Mouse (Mus musculus) CH12.LX (cell line): ENCODE results near the gene Taf15.

Experiments
- CTCF ChIP-seq, 2 experiments: IDR thresholded peaks in 1 of 2; conservative IDR thresholded peaks in 1 of 2; 2 replicates each; pipeline ENCODE4 v1.5.1; 2011 to 2012; ENCODE audit warnings: low read depth in 2 of 2, low read length in 2 of 2, improper control_type of control experiment in 1 of 2, inconsistent platforms in 1 of 2, mild to moderate bottlenecking in 1 of 2, moderate library complexity in 1 of 2
- ELF1 ChIP-seq: IDR thresholded peaks from 2 replicates; pipeline ENCODE4 v1.6.1; 2014; ENCODE audit warnings: low read depth, mild to moderate bottlenecking, inconsistent platforms, low read length, improper control_type of control experiment
- EP300 ChIP-seq: IDR thresholded peaks from 2 replicates; pipeline ENCODE4 v1.6.1; 2011; ENCODE audit warnings: low read length, improper control_type of control experiment
- MAX ChIP-seq: IDR thresholded peaks from 2 replicates; pipeline ENCODE4 v1.6.1; 2011; ENCODE audit warnings: low read length, improper control_type of control experiment
- MAZ ChIP-seq: IDR thresholded peaks from 2 replicates; pipeline ENCODE4 v1.6.1; 2012; ENCODE audit warnings: low read depth, mild to moderate bottlenecking, inconsistent platforms, low read length, improper control_type of control experiment, moderate library complexity
- POLR2A ChIP-seq: IDR thresholded peaks from 2 replicates; pipeline ENCODE4 v1.6.1; 2011; ENCODE audit warnings: low read depth, mild to moderate bottlenecking, improper control_type of control experiment, low read length
- TBP ChIP-seq: conservative IDR thresholded peaks from 2 replicates; pipeline ENCODE4 v1.6.1; 2011; ENCODE audit warnings: low read depth, low read length, improper control_type of control experiment
- USF1 ChIP-seq: IDR thresholded peaks from 2 replicates; pipeline ENCODE4 v1.6.1; 2014; ENCODE audit warnings: low read depth, mild to moderate bottlenecking, inconsistent platforms, low read length, improper control_type of control experiment
- ZC3H11A ChIP-seq: IDR thresholded peaks from 2 replicates; pipeline ENCODE4 v1.6.1; 2012; ENCODE audit warnings: low read depth, mild to moderate bottlenecking, inconsistent platforms, low read length, improper control_type of control experiment
- ZKSCAN1 ChIP-seq: IDR thresholded peaks from 2 replicates; pipeline ENCODE4 v1.6.1; 2012; ENCODE audit warnings: low read depth, inconsistent platforms, low read length, improper control_type of control experiment, borderline replicate concordance

DNA sequence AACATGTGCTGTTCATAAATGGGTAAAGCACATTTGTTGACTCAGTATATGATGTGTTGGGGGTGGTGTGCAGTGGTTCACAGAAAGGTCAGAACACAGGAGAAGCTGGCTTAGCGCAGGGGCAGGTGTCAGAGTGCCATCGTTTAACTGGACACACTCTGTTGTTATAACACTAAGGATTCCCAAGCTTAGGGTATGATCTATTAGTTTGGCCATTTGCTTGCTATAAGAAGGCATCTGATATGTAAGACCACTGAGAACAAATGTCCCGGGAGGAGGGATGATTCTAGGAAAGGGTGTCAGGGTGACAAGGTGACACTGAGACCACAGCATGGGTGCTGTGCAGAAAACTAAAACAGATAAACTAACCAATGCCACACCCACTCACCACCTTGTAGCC, 63.9 kb downstream of the Taf15 start:
- TF ChIP-seq MAZ (no peak), USF1 (no peak), EP300 (no peak), ZKSCAN1 (no peak), POLR2A (no peak), CTCF (conservative IDR thresholded peaks at IDR 0.05 in 1 of 2, IDR thresholded peaks at IDR 0.05 in 1 of 2; ENCODE audit: low read depth in 2 of 2, low read length in 2 of 2) (no peak), MAX (no peak), ZC3H11A (no peak), ELF1 (no peak), TBP (no peak)
